Mouse (Mus musculus) T-helper 1 cell (primary cell): ENCODE results near the gene Atg16l2.

Source experiments
- in situ Hi-C: fragments of 300-600 bp; cut with MboI, MseI; formaldehyde crosslinking; loops from one replicate; pipeline ENCODE4 v1.15.1; 2025; ENCODE audit warnings: high pct_unique_total_duplicates

The Atg16l2 gene

GRCm38 (mm10) chr7:101232716-101233115 is 69.3 kb downstream of the Atg16l2 start:
- in situ Hi-C loops = no loop called here

GRCm38 (mm10) chr7:101231458-101231857 is 70.6 kb downstream of the Atg16l2 start:
- in situ Hi-C loops = no loop called here

- in situ Hi-C loops = no loop called here
These were observed 72.7 kb downstream of the Atg16l2 start for GRCm38 (mm10) chr7:101229336-101229735.

GRCm38 (mm10) chr7:101223501-101223900 is 78.5 kb downstream of the Atg16l2 start:
- in situ Hi-C loops = no loop called here

- in situ Hi-C loops = no loop called here
These were observed 85.3 kb downstream of the Atg16l2 start for GRCm38 (mm10) chr7:101216724-101217123.

GRCm38 (mm10) chr7:101213515-101214263 is 88.4 kb downstream of the Atg16l2 start:
- in situ Hi-C loops = no loop called here
